Mouse (Mus musculus): Measurements from ENCODE around the gene Slc37a2. TPM values are rescaled to one million over a fixed set of nuclear protein-coding genes. Genes with fewer than 3 reads are reported as not detected.
A peak's percentile ranks its signal among the peaks of the same experiment; 100 is the strongest.

The Slc37a2 gene
- polyA plus RNA-seq, 1 experiment from 2014 or later = 2.3 TPM

DNA sequence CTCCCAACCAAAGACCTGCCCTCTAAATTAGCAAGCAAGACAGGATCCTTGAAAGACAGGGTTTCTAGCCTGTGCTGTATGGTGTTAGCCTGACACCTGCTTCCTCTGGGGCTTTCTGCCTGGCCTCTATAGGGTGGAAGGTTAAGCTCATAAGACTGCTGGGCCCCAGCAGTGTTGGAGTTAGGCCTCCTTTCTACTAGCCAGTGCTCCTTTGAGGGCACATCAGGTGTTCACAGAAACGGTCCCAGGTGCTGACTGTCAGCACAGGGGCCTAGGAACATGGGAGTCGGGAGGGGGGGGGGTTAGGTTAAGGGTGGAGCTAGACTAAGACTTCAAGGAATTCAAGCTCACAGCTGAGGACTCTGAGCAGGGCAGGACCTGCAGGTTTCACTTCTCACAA, 10.1 kb downstream of the Slc37a2 start:
- no peaks in the 10 kb centered on the region for H3K4me1 ChIP-seq
- no peak overlapping the region for H3K9ac ChIP-seq
- no peak overlapping the region for H3K4me3 ChIP-seq
- no peaks in the 10 kb centered on the region for H3K27me3 ChIP-seq
- H3K4me2 ChIP-seq = no peak overlapping the region
- H3K27ac ChIP-seq = no peak overlapping the region
- H3K9me3 ChIP-seq = no peaks in the 10 kb centered on the region
- no peak for ATAC-seq (ENCODE audit: insufficient number of reproducible peaks, insufficient read depth, low FRiP score, low TSS enrichment, low read depth)
- WGBS = 64% methylated on average over 2 of the region's 2 CpGs
- no peaks in the 10 kb centered on the region for H3K36me3 ChIP-seq

DNA sequence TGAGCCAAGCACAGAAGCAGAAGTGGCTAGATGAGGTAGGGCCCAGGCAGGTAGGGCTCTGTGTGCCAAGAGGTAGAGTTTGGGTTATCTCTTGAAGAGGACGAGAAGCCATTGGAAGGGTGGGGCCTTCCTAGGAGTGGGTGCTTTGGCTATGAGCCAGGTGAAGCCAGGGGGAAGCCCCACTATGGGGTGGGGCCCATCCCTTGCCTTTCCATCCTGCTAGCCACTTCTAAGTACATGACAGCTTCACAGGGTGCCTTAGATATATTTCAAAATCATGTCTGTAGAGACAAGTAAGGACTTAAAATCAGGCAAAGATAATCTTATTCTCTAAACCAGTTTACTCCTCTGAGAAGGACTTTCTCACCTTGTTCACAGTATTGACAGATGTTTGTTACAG, 10.9 kb downstream of the Slc37a2 start:
- Histone ChIP-seq H3K9me3 (no peaks in the 10 kb centered on the region), H3K4me2 (no peak overlapping the region), H3K4me3 (no peak overlapping the region), H3K27ac (no peak overlapping the region), H3K36me3 (no peaks in the 10 kb centered on the region), H3K9ac (no peak overlapping the region), H3K4me1 (no peaks in the 10 kb centered on the region), H3K27me3 (no peaks in the 10 kb centered on the region)
- ATAC-seq (ENCODE audit: insufficient number of reproducible peaks, insufficient read depth, low FRiP score, low TSS enrichment, low read depth) = no peak
- WGBS = 68% methylated on average over 1 of the region's 1 CpGs

DNA sequence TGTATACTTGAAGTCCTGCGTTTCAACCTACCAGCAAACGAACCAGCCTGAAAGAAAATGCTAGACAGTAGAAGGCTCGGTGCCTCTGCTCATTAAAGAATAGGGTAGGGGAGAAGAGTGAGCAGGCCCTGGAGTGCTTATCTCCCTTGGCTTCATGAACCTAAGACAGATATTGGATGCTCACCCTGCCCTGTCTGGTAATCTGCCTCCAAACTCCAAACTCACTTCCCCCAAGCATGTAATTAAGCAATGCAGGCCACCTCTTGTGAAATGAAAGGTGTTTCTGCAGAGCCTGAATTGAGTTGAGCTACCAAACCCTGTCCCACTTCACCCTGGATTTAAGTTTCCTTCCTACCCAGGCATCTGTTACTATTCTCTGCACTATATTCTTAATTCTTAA, 12.8 kb downstream of the Slc37a2 start:
- WGBS = 84% methylated on average over 3 of the region's 3 CpGs
- no peaks in the 10 kb centered on the region for H3K4me1 ChIP-seq
- H3K27me3 ChIP-seq = no peaks in the 10 kb centered on the region
- no peak for ATAC-seq (ENCODE audit: insufficient number of reproducible peaks, insufficient read depth, low FRiP score, low TSS enrichment, low read depth)
- no peaks in the 10 kb centered on the region for H3K36me3 ChIP-seq
- H3K4me2 ChIP-seq = no peak overlapping the region
- H3K4me3 ChIP-seq = no peak overlapping the region
- no peaks in the 10 kb centered on the region for H3K9me3 ChIP-seq
- H3K9ac ChIP-seq = no peak overlapping the region
- H3K27ac ChIP-seq = no peak overlapping the region

DNA sequence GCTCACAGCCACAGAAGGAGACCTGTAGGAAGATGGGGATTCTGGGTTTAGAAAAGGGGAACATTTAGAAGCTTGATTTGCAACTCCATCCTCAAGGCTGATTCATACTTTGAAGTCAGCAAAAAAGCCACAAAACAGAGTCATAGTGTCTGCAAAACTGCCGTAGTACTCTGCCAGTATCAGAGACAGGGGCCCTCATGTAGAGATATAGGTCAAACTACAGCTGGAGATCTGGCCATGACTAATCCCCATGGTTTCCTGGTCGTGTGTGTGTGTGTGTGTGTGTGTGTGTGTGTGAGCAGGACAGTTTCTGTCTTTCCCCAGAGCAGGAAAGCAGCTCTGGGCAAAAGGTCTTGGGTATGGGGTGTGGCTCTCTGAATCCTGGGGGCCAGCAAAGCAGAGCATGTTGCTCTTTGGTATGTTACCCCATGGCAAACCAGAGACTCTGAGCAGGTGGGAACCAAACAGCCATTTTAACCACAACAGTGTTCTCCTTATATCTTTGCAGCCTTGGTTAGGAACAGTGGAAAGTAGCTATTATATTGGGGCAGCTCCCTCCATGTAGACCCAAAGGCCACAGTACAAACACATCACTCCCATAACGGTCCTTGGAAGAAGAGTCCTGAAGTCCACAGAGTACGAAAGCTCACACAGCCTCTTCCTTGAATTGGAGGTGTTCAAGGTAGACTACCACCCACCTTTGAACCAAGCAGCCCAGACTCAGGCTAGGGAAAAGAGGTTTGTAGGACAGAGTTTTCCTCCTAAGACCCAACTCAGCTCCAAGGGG, 19.4 kb downstream of the Slc37a2 start:
- Histone ChIP-seq H3K4me2 (no peak overlapping the region), H3K27ac (no peak overlapping the region), H3K27me3 (no peaks in the 10 kb centered on the region), H3K36me3 (peaks cover 9% of the 10 kb centered on the region; the same call in 1 of the 2 replicates), H3K4me1 (peaks cover 11% of the 10 kb centered on the region; the same call in 1 of the 2 replicates), H3K9me3 (no peaks in the 10 kb centered on the region), H3K4me3 (no peak overlapping the region), H3K9ac (no peak overlapping the region)
- WGBS = 74% methylated on average over 4 of the region's 4 CpGs
- no peak for ATAC-seq (ENCODE audit: insufficient number of reproducible peaks, insufficient read depth, low FRiP score, low TSS enrichment, low read depth)

DNA sequence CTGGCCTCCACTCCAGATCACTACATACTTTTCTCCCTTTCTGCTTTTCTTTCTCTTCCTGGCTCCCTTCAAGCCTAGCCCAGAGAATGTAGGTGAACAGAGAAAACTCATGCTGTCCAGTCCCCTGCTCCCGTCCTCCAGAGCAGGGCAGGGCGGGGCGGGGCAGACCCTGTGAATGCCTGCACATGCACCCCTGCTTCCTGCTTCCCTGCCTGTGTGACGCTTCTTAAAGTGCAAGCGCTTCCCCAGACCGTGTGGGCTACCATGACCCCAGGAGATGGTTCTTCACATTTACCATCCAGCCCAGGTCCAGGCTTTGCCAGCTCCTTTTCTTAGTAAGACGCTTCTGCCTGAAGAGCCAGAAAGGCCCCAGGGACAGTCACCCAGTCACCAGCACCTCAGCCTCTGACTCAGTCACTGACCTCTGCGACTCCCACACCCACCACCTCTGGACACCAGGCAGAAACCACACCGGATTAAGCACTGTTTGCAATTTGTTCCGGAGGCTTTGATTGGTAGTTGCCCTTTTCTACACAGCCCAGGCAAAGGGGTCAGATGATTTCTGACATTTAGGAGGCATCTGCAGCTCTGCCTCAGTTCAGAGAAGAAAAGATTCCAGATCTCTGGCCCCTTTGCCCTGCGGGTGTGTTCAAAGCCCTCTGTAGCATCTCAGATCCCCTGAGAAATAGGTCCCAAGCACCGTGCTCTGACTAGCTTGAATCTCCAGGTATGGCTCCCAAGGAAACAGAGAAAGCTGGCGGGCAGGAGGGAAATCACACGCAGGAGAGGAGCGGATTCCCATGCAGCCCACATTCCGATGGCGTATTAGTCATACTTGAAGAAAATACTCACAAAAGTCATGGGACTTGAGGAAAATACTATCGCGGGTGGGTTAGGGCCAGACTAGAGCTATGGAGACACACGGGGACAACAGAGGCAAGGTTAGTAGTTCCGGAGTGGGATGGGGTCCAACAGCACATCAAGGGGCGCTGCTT, 23.0 kb downstream of the Slc37a2 start:
- H3K9ac ChIP-seq = 0 out of 2 replicates have a peak overlapping the region, but pooled peaks have one; percentile 1
- no peak overlapping the region for H3K27ac ChIP-seq
- no peaks in the 10 kb centered on the region for H3K9me3 ChIP-seq
- H3K4me1 ChIP-seq = peaks cover 11% of the 10 kb centered on the region; the same call in 1 of the 2 replicates
- no peak for ATAC-seq (ENCODE audit: insufficient number of reproducible peaks, insufficient read depth, low FRiP score, low TSS enrichment, low read depth)
- H3K4me2 ChIP-seq = no peak overlapping the region
- H3K4me3 ChIP-seq = no peak overlapping the region
- 47% methylated on average over 22 of the region's 22 CpGs for WGBS
- no peaks in the 10 kb centered on the region for H3K27me3 ChIP-seq
- peaks cover 9% of the 10 kb centered on the region; the same call in 1 of the 2 replicates for H3K36me3 ChIP-seq

DNA sequence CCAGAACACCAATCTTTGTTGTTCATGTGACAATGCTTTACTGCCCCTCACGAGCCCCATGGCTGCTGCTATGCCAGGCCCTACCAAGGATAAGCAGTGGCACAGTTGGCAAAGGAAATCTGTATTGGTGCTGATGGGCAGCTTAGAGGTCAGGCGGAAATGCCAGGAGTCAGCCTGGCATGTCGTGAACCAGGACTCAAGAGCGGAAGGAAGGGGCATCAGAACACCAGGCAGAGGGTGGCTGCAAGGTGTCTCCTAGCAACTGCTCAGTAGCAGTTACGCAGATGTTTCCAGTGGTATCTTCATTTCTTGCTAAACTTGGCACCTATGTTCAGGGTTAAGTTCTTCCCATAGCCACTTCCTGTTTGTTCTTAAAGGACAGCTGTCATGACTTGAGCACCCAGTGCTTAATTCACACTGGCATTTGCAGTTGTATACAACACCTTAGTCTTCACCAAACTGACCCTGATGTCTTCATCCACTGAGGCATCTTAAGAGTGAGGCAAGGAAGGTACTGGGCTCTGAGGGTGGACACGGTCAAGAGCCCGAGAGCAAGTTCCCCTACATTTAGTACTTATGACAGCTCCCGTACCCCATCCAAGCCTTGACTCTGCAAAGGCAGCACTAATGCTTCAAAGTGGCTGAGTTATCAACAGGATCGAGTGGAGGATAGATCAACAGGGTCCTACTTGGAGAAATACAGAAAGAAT, 24.9 kb downstream of the Slc37a2 start:
- no peak overlapping the region for H3K27ac ChIP-seq
- WGBS = 91% methylated on average over 9 of the region's 9 CpGs
- no peaks in the 10 kb centered on the region for H3K9me3 ChIP-seq
- H3K9ac ChIP-seq = no peak overlapping the region
- peaks cover 9% of the 10 kb centered on the region; the same call in 1 of the 2 replicates for H3K36me3 ChIP-seq
- no peak overlapping the region for H3K4me2 ChIP-seq
- H3K4me1 ChIP-seq = peaks cover 11% of the 10 kb centered on the region; the same call in 1 of the 2 replicates
- H3K4me3 ChIP-seq = no peak overlapping the region
- H3K27me3 ChIP-seq = no peaks in the 10 kb centered on the region
- ATAC-seq (ENCODE audit: insufficient number of reproducible peaks, insufficient read depth, low FRiP score, low TSS enrichment, low read depth) = no peak

DNA sequence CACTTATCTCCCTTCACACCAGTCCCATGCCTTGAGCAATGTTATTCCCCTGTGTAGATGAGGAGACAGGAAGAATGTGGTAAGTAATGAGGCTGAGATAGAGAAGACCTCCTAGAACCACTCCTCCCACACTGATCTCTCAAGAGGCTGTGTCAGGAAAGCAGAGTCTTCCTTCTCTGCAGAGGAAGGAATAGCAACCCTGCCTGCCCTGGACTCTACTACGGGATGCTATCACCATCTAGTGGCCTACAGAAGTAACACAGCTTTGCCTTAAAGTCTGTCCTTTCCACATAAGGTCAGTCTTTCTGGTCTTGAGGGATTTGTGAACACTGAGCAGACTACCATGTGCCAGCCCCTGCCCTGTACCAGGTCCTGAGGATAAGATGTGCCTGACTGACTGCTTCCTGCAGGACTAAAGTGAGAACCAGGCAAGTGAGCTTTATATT, 25.6 kb downstream of the Slc37a2 start:
- Histone ChIP-seq H3K36me3 (peaks cover 9% of the 10 kb centered on the region; the same call in 1 of the 2 replicates), H3K27ac (no peak overlapping the region), H3K9ac (no peak overlapping the region), H3K27me3 (no peaks in the 10 kb centered on the region), H3K9me3 (no peaks in the 10 kb centered on the region), H3K4me2 (no peak overlapping the region), H3K4me1 (peaks cover 11% of the 10 kb centered on the region; the same call in 1 of the 2 replicates), H3K4me3 (no peak overlapping the region)
- ATAC-seq (ENCODE audit: insufficient number of reproducible peaks, insufficient read depth, low FRiP score, low TSS enrichment, low read depth) = peak; percentile 40; the same call in 1 of the 2 replicates
- WGBS = 3% methylated on average over 1 of the region's 1 CpGs

DNA sequence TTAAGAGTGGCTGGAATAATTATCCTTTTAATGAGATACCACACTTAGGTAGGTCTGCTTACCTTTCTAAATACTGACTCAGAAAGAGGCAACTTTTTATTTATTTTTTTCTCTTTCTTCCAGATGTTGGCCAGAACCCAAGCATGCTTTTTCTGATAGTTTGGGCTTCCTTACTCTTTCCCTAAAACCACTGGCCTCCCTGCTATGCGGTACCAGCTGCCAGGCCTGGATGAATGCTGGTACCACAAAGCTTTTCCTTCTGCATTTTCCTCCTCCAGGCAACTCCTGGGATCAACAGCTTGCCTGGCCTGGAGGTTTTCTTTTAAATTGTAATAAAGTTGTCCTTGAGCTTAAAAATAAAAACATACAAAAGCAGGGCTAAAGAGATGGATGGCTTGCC, 30.0 kb downstream of the Slc37a2 start:
- Histone ChIP-seq H3K36me3 (peaks cover 18% of the 10 kb centered on the region), H3K4me2 (no peak overlapping the region), H3K4me1 (no peaks in the 10 kb centered on the region), H3K9me3 (no peaks in the 10 kb centered on the region), H3K4me3 (no peak overlapping the region), H3K27me3 (no peaks in the 10 kb centered on the region), H3K9ac (no peak overlapping the region), H3K27ac (no peak overlapping the region)
- no peak for ATAC-seq (ENCODE audit: insufficient number of reproducible peaks, insufficient read depth, low FRiP score, low TSS enrichment, low read depth)
- 79% methylated on average over 1 of the region's 1 CpGs for WGBS

DNA sequence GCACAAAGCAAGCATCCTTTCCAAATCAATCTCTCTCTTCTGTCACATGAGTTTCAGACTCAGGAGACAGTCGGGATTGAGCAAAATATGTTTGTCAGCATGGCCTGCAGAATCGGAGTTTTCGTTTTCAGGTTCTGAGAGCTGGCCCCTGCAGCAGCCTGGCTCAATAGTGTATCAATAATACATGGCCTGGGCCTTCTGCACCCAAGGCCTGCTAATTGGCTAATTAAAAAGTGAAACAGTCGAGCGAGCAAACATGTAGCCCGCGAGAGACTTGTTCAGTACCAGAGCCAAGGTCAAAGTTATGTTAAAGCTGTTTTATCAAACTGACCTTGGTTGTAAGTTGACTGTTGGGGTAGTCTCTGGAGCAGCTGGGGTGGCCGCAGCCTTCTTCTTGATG, 34.8 kb downstream of the Slc37a2 start:
- no peaks in the 10 kb centered on the region for H3K9me3 ChIP-seq
- no peak for ATAC-seq (ENCODE audit: insufficient number of reproducible peaks, insufficient read depth, low FRiP score, low TSS enrichment, low read depth)
- H3K4me3 ChIP-seq = no peak overlapping the region
- H3K4me2 ChIP-seq = no peak overlapping the region
- peaks cover 20% of the 10 kb centered on the region for H3K36me3 ChIP-seq
- no peaks in the 10 kb centered on the region for H3K4me1 ChIP-seq
- H3K9ac ChIP-seq = no peak overlapping the region
- no peak overlapping the region for H3K27ac ChIP-seq
- 82% methylated on average over 8 of the region's 8 CpGs for WGBS
- H3K27me3 ChIP-seq = no peaks in the 10 kb centered on the region

DNA sequence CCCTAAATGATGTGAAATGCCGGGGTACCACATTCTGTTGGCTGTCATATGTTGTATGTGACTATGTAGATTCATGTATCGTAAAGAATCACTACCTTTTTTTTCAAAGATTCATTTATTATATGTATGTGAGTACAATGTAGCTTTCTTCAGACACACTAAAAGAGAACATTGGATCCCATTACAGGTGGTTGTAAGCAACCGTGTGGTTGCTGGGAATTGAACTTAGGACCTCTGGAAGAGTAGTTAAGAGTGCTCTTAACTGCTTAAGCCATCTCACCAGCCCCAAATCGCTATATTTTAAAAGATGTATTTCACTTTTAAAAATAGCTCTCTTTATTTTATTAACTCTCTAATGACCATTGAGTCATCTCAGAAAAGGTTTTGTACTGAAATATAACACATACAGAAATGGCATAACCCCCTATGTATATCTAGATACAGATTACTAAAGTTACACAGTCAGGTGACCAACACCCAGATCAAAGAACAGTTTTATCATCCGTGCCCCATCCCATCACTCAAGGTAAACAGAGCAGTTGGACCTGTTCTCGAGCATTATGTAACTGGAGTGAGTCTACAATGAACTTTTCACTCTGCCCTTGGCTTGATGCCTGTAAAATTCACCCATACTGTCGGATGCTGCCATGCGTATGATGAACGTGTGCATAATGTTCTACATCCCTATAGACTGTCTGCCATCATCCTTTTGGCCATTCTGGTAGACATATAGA, 41.0 kb downstream of the Slc37a2 start:
- no peak for ATAC-seq (ENCODE audit: insufficient number of reproducible peaks, insufficient read depth, low FRiP score, low TSS enrichment, low read depth)
- Histone ChIP-seq H3K9me3 (no peaks in the 10 kb centered on the region), H3K4me3 (no peak overlapping the region), H3K9ac (no peak overlapping the region), H3K27ac (no peak overlapping the region), H3K27me3 (no peaks in the 10 kb centered on the region), H3K4me1 (no peaks in the 10 kb centered on the region), H3K36me3 (no peaks in the 10 kb centered on the region), H3K4me2 (no peak overlapping the region)
- 82% methylated on average over 9 of the region's 9 CpGs for WGBS

Data from embryonic facial prominence, embryonic 13.5 days (tissue).